Mouse (Mus musculus) liver, adult 2 months (tissue): Measurements from ENCODE around the gene Cisd3.

Experiments
- CTCF ChIP-seq: fragments of 200-500 bp; IDR thresholded peaks from 2 replicates; pipeline ENCODE4 v1.5.1; 2011; ENCODE audit warnings: low read depth, low read length, control low read depth
- POLR2A ChIP-seq: fragments of 200-500 bp; IDR thresholded peaks from 2 replicates; pipeline ENCODE4 v1.6.1; 2011; ENCODE audit warnings: low read length, control low read depth; ENCODE audit not compliant: insufficient read depth; ENCODE audit errors: extremely low read depth

- TF ChIP-seq POLR2A = no peak
- no peak for TF ChIP-seq CTCF
These were observed 5.2 kb upstream of the Cisd3 start for GRCm38 (mm10) chr11:97680430-97680829.
